Mouse (Mus musculus) G1E (cell line): ENCODE measurements around the gene Oip5.

ENCODE experiments used
- CTCF ChIP-seq: IDR thresholded peaks from 2 replicates; pipeline ENCODE4 v1.5.1; 2012; ENCODE audit warnings: low read depth, low read length, inconsistent platforms, mixed read lengths
- GATA1 ChIP-seq: IDR thresholded peaks from 2 replicates; pipeline ENCODE4 v1.6.1; 2012; ENCODE audit warnings: borderline replicate concordance, low read length, inconsistent platforms, mixed read lengths
- GATA2 ChIP-seq: IDR thresholded peaks from 2 replicates; pipeline ENCODE4 v1.6.1; 2012; ENCODE audit warnings: low read depth, low read length, inconsistent platforms, borderline replicate concordance
- POLR2AphosphoS5 ChIP-seq: IDR thresholded peaks from 2 replicates; pipeline ENCODE4 v1.6.1; 2012; ENCODE audit warnings: low read depth, low read length, inconsistent platforms; ENCODE audit not compliant: insufficient replicate concordance
- TAL1 ChIP-seq: conservative IDR thresholded peaks from 2 replicates; pipeline ENCODE4 v1.6.1; 2012; ENCODE audit warnings: low read depth, low read length, inconsistent platforms, mixed read lengths

DNA sequence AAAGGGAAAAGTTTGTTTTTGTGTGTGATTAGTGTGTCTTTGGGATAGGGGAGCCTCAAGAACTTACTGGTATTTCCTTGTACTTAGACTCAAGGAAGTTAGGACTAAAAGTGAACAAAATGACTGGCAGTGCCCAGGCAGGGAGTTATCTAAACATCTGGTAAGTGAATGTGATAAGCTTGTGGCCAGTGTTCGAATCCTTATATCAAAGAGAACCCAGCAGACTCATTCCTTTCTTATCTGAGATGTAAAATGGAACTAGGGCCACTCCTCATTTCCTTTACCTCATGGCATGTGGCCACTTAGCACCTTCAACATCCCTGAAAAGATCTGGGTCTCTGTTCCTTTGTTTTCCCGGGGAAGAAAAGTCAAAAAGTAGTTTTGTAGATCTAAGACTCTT is 14.4 kb downstream of the Oip5 start:
- no peak for TF ChIP-seq CTCF
- TF ChIP-seq GATA1: no peak
- no peak for TF ChIP-seq TAL1
- no peak for TF ChIP-seq POLR2AphosphoS5
- TF ChIP-seq GATA2: no peak
